Mouse (Mus musculus): ENCODE measurements around the gene Gm20388.

DNA sequence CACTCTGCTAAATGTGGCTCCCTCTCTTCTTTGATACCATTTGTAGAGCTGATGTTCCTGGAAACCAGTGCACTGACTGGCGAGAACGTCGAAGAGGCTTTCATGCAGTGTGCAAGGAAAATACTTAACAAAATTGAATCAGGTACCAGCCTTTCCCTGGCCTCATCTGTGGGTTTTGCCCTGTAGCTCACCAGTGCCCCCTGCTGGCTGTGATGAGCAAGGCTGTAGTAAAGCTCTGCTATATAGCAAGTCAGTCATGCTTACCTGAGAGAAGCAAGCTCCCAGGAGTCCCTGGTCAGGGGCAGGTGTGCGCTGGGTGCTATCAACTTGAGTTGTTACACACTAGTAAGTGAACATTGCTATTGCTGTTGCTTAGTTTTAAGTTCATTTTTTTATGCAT, 3922.1 kb downstream of the Gm20388 start:
- TF ChIP-seq CTCF (IDR thresholded peaks at IDR 0.05; ENCODE audit: low read depth) (peak; percentile 58), EP300 (IDR thresholded peaks at IDR 0.05; ENCODE audit: low read depth) (no peak)
